Mouse (Mus musculus) heart, adult 9 months (tissue): ENCODE results near the gene Ccdc88c.

Source experiments
- DNase-seq, 2 experiments: peaks; one replicate each; pipeline ENCODE4 v3.0.0; 2022; ENCODE audit warnings: low spot score in 2 of 2

Ccdc88c gene

DNA sequence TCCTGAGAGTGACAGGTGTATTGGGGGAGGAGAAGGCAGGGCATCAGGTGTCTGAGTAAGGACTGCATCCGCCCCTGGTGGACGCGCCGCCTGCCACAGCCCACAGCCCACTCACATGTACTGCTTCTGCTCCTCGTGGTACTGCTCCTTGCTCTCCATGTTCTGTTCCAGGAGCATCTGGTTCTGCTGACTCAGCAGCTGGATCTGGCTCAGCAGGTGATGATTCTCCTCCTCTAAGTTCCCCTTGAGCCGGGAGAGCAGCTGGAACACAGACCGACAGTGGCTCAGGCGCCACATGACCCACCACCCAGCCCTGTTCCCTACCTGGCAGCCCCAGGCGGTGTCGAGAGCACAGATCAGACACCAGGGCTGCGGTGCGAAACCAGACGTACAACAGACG is 97.2 kb downstream of the Ccdc88c start:
- no peak for DNase-seq

DNA sequence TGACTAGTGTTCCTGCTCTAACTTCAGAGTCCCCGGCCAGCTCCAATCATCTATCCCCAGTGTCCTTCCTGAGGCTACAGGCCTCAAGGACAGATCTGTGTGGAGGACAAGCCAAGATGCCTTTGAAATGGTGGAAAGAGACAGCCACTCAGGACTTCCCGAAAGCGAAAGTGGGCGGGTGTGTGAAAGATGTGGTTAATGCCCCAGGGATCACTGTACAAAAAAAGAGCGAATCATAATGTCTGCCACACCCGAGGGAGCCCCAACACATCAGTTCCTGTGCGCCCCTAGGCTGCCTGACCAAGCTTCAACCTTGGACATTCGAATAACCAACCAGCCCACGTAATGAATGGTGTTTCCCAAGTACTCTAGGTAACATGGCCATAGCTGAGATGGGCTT is 100.6 kb downstream of the Ccdc88c start:
- DNase-seq = no peak

DNA sequence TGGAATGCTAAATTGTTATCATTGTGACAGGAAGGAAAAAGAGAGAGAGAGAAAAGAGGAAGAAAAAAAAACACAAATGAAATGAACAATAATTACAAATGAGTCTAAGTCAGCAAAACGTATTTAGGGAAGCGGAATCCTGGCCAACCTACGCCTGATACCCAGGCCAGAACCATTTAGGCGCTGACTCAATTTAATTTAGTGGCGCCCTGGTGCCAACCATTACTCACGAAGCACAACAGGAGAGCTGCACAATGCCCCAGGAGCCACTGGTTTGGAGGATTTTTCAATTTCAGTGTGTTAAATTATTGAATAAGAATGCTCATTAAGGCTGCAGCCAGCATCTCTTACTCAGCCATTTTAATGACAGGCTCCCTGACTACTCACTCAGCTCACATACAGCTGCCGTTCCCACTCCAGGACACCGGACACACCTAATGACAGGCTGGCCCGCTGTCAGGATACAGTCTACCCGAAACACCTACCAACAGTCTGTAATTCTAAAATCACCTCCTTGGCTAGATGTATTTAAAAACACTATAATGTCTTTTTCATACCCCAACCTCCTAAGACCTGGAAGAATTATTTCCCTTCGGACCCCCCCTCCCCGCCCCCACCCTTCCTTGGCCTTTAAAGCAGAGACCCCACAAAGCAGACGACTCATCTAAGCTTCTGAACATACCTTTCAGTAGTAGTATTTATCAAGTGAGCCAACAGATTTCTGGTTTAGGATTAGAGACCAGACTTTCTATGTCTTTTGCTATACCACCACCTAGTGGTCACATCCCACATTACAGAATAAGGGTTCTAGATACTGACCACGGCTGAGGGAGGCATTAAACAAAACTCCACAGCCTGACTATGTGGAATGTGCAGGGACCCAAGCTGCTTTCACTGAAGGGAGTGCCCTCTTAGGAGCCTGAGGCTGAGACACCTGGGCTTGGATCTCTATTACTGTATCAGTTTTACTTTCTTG is 102.9 kb downstream of the Ccdc88c start:
- peak in 1 of 2 experiments; percentile 52 for DNase-seq

DNA sequence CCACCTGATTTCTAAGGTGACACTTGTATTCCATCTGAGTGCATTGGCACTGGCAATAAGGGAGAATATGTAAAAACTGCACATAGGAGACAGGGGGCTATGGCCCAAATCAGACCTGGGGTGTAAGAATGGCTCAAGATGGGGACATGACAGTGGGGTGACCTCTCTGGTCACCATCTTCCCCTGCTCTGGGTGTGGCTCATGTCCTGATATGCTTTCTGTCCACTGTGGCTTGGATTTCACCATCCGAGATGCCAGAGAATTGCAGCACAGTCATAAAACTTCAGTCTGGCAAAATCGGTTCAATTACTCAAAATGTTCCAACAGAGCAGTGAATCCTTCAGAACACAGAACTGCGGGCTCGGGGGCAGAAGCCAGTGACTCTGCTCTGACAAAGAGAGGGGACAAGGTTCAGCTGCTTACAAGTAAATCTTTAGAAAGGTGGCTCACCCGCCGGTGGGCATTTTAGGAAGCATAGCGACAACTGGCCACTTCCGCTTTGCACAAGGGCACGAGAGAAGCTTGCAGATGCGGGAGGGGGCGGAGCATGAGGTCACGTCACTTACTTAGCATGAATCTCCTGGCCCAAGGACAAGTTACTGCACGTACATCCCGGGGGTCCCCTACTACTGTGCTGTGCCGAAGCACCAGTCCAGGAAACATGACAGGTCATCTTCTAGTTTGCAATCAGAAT is 104.1 kb downstream of the Ccdc88c start:
- no peak for DNase-seq

DNA sequence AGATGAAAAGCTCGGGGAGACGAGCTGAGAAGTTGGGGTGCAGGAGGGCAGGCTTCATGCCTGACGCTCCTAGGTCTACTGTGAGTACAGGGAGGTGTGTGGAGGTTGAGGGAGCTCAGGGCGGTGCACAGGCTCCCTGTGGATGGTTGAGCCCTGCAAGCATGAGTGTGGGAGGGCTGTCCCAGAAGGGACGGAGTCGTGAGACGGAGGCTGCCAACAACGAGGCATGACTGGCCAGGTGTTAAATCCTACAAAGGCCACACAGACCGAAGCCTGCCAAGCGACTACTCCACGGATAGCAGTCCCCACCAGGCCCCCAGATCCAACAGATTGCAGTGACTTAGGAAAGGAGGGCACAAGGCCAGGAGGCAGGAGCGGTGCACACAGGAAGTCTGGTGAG is 118.1 kb downstream of the Ccdc88c start:
- DNase-seq = no peak

DNA sequence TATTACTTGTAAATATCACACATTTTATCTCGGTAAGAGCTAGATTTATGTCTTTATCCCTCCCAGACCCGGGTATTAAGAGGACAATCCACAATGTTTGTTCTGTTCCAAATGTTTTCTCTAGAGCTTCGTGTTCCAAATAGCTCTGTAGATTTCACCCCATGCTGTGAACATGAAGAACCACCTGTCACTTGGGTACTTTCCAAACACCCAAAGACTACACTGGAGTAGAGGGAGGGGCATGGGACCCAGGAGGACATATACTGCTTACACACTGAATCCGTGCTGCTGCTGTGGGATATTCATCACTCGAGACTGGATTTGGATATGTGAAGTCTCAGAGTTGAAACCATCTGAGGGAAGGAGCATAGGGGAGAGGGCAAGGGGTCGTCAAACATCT is 119.1 kb downstream of the Ccdc88c start:
- DNase-seq = no peak

DNA sequence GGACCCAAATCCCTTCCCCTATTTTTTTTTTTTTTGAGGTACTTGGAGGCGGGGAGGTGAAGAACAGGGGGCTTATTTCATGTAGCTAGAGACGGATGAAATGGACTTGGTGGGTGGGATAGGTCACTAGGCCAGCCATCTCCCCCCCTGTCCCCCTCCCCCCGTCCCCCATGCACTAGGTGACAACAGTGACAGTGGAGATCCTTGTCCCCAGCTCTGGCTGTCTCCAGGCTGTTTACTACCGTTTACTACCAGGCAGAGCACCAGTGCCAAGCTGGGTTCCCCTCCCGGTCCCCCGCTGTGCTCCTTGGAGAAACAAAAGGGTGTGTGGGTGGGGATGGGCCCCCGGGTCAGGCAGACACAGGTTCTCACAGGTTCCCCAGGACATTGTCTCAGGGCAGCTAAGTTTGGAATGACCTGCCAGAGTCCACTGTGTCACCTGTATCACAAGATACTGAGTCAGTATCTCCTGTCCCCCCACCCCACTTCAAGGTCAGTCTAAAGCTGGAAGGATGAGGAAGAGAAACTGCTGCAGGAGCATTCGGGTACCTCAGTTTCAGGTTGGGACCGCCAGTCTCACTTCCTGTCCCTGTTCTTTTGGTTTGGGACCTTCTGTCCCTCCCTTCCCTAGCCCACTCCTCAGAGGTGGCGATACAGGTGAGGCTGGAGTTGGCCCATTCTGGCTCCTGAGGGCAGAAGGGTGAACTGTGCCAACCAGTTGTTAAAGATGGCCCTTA is 120.4 kb downstream of the Ccdc88c start:
- DNase-seq = no peak

DNA sequence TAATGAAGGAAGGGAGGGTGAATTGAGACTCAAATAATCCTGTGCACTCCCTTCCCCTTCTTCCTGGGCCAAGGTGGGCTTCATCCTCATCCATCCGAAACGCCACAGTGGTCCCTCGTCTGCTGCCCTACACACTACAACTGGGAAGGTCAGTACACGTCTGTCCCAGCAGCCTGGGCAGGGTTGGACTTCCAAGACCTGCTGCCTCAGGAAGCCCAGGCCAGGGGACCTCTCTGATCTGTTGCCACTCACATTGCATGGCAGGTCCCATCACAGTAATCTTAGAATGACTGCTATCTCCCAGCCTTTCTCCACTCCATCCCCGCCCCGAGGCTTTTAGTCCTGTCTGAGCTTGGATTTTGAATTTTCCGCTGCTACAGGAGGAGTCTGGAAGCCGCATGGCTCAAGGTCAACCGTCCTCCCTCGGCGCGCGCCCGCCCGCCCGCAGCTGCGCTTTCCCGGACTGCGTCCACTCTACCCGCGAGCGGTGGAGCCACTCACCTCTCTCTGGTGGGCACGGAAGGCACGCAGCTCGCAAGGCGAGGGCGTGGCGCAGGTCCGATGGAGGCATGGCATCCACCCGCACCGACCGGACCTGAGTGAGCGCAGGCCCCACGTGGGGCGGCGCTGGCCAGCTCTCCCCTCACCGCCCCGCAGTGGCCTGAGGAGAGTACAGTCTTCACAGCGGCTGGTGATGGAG is 121.1 kb downstream of the Ccdc88c start, which contains the start of gene Gpr68:
Gene Gpr68, minus strand, starts transcription at position 601 of the 700 bp plus-strand sequence.
- DNase-seq = no peak

DNA sequence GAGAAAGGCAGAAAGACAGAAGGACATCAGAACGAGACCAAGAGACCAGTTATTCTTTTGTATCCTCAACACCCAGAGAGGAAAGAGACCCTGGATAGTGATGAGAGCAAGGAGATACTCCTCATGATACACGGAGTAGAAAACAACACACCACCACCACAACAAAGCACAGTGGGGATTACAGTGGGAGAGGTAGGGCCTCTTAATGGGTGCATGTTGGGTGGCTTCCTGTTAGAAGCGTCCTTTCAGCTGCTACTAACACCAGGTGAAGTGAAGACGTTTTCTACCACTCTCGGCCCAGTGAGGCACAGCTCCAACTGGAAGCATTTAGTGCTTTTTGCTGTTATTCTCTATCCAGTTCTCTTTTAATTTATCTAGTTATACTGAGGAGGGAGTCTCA is 122.0 kb downstream of the Ccdc88c start:
- no peak for DNase-seq

DNA sequence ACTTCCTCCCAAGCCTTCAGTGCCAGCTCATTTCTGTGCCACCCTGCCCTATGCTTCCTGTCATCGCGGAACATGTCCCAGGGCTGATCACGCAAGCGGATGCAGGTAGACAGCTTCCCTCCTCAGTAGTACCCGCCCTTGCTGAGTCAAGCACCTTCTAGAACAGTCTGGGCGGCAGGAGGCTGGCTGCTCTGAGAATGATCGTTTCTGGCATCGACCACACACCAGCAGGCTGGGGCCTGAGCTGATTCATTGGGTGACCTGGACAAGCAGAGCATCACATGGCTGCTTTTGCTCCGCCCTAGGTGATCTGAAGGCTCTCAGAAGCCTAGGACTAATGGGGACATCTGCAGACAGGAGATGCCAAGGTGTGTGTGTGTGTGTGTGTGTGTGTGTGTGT is 125.1 kb downstream of the Ccdc88c start:
- no peak for DNase-seq

DNA sequence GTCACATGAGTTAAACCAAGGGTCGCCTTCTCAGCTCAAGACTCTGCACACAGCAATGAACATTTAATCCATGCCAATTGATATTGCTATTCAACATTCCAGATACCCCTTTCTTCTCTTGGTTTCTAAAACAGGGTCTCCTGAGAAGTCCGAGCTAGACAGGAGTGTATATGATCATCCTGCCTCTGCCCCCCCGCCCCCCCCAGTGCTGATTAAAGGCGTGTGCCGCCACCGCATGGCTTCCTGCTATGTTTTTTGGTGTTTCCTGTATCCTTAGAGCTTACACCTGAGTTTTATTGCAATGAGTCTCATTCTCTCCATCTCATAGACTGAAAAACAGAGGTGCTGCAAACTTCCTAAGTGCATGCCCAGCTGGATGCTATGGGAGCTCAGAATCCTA is 127.5 kb downstream of the Ccdc88c start:
- no peak for DNase-seq

DNA sequence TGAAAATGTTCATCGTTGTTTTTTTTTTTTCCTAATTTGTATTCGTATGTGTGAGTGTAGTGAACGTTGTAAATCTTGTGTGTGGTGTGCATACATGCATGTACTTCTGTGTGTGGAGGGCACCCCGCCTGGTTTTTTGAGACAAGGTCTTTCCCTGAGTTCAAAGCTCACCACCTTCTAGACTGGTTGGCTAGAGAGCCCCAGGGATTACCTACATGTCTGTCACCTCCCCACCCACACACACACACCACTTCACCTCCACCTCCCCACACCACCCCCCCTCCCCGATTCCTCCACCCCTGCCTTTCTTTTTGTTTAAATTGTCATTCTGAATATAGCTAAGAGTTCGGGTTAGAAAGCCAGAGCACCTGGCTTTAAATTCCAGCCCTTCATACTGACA is 128.0 kb downstream of the Ccdc88c start:
- no peak for DNase-seq

DNA sequence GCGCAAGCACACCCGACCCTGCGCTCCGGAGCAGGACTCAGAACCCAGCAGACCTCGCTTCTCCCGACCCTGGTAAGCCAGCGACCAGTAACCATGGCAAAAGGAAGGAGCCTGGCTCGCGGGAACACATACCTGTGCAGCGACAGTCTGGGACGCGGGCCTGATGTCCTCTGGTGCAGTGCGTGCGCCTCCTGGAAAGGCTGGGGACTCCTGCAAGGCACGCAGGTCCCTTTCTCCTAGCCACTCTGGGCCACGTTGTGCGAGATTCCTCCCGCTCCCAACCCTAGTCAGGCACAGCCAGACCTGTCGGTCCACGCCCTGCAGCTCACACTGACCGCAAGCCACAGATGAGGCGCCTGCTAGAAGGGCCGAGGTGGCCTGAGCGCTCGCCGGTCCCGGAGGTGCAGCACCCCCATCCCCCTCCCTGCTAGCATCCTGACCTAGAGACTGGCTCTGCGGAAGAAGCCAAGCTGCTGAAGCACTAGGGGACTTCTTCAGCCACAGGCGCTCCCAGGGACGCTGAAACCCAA is 129.7 kb downstream of the Ccdc88c start:
- no peak for DNase-seq

DNA sequence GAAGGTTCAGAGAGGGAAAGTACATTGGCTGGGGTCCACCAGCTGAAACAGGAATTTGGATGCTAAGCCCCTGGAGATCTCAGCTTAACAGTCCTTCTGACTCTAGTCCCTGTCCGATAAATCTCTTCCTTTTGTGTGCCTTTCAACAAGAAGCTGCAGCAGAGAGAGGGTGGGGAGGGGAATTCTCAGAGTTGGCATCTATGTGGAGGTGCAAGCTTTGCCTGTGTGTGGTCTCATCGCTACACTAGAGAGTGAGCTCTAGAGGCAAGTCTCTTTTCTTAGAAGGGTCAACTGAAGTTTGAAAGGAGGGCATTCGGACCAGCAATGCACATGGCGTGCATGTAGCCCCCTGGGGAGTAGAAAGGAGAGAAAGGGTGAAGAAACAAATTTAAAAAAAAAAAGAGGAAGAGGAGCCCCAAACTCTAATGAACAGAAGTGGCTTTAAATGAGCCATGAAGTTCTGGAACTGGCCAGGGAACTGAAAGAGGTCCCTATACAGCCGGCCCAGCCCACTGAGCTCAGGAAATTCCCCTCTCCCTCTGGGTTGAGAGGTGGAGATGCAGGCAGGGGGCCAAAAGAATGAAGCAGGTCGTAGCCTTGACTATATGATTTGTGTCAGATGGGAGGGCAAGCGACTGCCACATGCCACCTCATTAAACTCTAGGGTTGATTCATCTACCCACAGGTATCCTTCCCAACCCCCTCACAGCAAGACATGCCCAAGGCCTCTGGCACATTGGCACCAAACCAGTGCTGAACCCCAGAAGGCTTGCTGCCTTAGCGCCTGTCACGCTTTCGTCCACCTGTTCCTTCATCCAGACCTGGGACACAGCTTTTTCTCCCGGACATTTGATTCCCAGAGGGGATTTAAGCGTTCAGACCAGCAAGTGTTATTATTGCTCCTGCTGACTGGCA is 130.9 kb downstream of the Ccdc88c start:
- no peak for DNase-seq

DNA sequence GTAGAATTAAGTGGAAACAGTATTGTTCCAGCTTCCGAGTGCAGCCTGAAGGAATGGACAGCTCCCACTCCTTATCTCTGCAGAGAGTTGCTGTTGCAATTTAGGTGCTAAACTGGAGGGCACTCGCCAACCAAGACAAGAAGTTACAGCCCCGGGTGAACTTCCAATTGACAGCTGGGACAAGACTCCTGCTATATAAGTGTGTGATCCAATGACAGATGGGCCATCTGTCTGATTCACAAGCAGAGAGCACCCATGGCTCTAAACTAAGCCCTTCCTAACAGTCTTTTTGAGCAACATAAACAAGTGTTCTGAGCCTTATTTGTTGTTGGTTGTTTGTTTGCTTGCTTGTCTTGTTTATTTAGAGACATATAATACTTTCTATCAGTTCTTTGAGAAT is 132.2 kb downstream of the Ccdc88c start:
- no peak for DNase-seq

DNA sequence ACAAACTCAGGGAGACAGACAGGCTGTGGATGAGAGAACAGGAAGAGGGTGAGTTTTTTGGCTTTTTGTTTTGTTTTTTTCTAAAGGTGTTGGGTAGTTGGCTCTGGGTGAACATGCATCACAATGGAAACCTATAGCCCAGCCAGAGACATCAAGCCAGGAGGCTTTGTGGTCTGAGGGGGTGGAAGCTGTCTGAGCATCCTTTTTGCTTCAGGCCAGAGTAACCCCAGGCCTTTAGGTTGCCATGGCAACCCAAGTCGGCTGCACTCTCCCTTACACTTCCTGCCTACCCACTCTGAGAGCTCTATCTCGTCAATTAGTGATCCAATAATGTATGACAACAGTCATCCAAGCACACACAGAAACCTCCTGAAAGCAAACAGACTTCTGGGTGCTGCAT is 133.4 kb downstream of the Ccdc88c start:
- DNase-seq = no peak

DNA sequence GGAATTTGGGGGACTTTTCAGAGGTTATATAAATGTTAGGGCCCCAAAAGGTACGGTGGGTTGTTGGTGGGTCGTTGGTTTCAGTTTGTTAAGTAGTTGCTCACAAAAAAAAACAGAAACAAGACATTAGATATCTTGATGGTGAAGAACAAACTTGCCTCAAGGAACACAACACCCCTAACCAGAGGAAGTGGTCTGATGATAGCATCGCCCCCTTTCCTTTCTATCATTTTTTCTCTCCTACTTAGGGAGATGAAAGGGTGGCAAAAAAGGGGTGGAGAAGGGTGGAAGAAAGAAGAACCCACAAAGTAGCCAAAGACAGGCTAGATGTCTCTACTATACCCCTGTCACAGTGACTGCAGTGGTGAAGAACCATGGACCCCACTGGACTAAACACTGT is 138.3 kb downstream of the Ccdc88c start:
- no peak for DNase-seq

DNA sequence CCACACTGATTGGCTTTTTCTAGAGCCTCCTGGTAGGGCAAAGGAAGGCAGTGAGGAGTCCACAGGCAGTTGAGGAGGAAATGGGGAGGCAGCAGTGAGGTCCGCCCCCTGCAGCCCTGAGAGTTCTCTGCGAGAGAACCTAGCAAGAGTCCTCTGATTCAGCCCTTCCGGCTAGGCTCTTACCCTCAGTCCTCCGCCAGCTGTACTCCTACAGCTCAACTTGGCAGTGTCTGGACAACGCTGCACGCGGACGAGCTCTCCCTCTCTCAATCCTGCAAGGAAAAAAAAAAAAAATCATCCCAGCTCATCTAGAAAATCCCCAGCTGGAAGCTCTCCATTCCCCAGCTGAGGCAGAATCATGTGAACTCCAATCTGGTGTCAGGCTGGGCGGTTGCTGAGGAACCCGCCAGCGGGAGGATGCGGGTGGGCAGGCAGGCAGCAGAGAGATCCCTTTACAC is 141.0 kb downstream of the Ccdc88c start:
- DNase-seq = peak; percentile 28 to 45

DNA sequence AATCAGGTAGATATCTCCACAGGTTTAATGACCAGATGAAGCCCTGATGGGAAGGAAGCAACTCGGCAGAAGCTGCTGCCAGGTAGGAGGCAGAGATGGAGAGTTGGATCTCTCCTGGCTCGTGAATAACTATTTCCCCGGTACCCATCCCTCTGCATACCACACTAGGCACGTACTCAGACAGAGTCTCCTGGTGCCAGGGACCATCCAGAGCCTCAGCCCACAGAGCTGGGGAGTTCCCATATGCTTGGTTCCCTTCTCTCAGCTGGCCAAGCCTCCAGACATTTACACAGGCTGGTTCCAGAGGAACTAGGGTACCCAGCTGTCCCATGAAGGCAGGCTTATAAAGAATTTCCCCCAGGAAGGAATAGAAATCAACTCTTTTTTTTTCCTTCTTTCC is 142.0 kb downstream of the Ccdc88c start:
- no peak for DNase-seq

DNA sequence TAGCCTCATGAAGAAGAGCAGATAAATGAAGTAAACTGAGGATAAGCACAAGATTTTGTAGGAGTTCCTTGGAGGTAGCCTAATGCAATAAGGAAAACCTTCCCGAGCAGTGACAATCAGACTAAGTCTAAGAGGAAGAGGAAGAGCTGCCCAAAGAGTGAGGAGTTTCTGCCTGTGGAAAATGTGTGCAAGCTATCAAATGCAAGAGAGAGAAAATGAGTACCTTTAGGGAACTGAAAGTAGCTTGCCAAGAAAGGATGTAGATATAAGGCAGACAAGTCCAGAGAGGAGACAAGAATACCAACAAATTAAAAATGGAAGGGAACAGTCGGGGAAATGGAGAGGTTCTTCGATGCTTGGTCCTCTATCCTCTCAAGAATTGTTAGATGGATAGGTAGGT is 143.3 kb downstream of the Ccdc88c start:
- DNase-seq = no peak
